Mouse (Mus musculus): ENCODE data around the gene 4933421I07Rik.

The 4933421I07Rik gene

DNA sequence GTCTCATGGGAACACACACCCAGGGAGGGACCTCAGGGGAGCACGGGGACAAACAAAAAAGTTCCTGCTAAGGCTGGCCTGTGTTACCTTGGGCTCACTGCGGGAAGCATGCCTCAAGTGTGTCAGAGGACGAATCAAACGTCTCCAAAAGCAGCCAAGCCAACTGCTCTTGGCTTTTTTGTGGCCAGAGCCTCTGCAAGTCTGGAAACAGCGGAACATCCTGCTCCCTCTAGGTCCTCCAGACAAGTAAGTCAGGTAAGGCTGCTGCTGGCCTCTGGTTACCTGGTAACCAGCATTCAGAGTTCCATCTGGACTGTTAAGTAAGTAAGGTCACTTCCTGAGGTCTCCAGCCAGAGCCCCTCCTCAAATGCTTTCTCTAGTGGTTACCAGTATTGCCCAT is at the start of gene 4933421I07Rik:
Gene 4933421I07Rik (minus strand): TSS at position 271 of the 400 bp plus-strand sequence.
- no peak for DNase-seq (ENCODE audit: low spot score)

- no peak for DNase-seq (ENCODE audit: low spot score)
These were observed 49.4 kb upstream of the 4933421I07Rik start for GRCm38 (mm10) chr7:42497356-42497755.

DNA sequence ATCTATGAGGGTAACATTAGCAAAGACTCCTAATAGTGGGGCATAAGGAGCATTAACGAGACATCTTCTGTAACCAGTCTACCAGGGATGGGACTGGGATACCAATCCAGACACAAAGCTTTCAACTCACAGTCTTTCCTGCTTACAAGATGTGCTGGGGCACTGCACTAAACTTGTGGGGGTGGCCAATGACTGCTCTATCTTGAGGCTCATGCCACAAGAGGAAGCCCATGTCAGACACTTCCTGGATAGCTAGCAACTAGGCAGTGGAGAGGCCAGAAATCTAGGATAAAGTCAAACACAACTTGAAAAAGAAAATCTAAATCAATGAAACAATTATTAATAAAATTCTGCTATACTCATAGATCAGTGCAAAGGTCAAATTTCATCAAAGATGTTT is 48.3 kb upstream of the 4933421I07Rik start:
- no peak for DNase-seq (ENCODE audit: low spot score)

DNA sequence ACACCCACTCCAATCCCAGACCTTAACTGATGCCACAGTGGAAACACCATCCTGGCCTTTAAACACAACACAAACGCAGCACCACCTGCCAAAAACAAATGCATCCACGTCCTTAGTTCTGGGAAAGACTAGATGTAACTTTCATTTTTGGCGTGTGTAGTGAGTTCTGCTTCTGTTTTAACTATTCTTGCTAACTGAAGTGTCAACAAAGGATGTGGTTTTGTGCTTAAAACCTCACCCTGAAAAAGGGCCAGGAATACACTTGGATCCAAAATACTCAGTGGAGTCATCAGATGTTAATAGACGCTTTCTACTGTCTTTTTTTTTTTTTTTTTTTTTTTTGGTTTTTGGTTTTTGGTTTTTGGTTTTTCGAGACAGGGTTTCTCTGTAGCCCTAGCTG is 42.9 kb upstream of the 4933421I07Rik start:
- no peak for DNase-seq (ENCODE audit: low spot score)

- DNase-seq (ENCODE audit: low spot score): no peak
These were observed 42.4 kb upstream of the 4933421I07Rik start for GRCm38 (mm10) chr7:42490358-42490757.

DNA sequence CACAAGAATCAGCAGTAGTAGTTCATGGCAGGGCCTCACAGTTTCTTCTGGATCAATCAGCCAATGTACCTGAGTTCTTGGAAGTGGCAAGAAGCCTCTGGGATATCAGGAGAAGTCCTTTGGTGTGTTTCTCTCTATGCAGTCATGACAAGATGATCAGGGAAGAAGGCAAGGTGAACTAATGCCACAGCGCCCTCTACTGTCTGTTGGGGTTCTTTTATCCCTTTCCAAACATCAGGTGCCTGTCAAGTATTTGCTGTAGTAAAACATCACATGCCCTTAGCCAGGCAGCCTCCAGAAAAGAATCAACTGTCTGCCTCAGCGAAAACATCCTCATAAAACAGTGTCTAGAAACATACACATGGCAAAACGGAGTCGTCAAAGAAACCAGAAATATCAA is 6.7 kb upstream of the 4933421I07Rik start:
- no peak for DNase-seq (ENCODE audit: low spot score)

- DNase-seq (ENCODE audit: low spot score): no peak
These were observed 2.7 kb upstream of the 4933421I07Rik start for GRCm38 (mm10) chr7:42450618-42451017.

- DNase-seq (ENCODE audit: low spot score): no peak
These were observed 568 bp downstream of the 4933421I07Rik start for GRCm38 (mm10) chr7:42447352-42447751.
